Mouse (Mus musculus): Measurements from ENCODE around the gene Timm17a. TPM values are rescaled to one million over a fixed set of nuclear protein-coding genes. Genes with fewer than 3 reads are reported as not detected.

The Timm17a gene
- polyA plus RNA-seq, 1 experiment from 2014 or later: 210 TPM

DNA sequence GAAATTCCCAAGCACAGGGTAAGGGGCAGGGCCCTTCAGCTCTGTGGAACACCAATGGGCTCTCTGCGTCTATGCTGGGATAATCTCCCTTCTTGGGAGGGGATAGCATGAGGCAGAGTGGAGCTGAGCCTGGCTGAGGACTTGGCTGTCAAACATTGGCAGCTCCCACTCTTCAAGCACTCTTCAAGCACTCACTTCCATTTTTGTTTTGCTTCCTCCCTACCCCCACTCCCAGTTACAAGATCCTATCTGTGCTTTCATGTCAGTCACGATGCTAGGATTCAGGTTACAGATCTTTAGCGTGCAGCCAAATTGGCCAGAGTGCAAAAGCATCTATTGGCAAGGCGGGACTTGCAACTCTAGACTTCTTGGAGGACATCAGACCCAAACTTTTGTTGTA lies 60.7 kb downstream of the Timm17a start:
- peak; percentile 49 for DNase-seq (ENCODE audit: low spot score)
- peak; percentile 26; the same call in 1 of the 2 replicates for ATAC-seq (replicated peaks; ENCODE audit: insufficient number of reproducible peaks, low FRiP score, low TSS enrichment, low read depth)
- no peak overlapping the region for H3K27ac ChIP-seq (replicated peaks; ENCODE audit: low read depth, low read length)
- WGBS: 22% methylated on average over 4 of the region's 4 CpGs
- no peaks in the 10 kb centered on the region for H3K4me1 ChIP-seq (ENCODE audit: control insufficient read depth, insufficient read depth, low read length)
- H3K9me3 ChIP-seq (replicated peaks; ENCODE audit: control insufficient read depth, low read length): no peaks in the 10 kb centered on the region
- no peaks in the 10 kb centered on the region for H3K27me3 ChIP-seq (ENCODE audit: control insufficient read depth, insufficient read depth, low read length)
- H3K4me2 ChIP-seq (ENCODE audit: low read depth, low read length): no peak overlapping the region
- no peak overlapping the region for H3K4me3 ChIP-seq (ENCODE audit: low read depth, low read length)
- no peak overlapping the region for H3K9ac ChIP-seq (replicated peaks; ENCODE audit: low read length)
- H3K36me3 ChIP-seq (replicated peaks; ENCODE audit: control insufficient read depth, insufficient read depth, low read depth, low read length): no peaks in the 10 kb centered on the region

- Histone ChIP-seq H3K9me3 (replicated peaks; ENCODE audit: control insufficient read depth, low read length) (no peaks in the 10 kb centered on the region), H3K36me3 (replicated peaks; ENCODE audit: control insufficient read depth, insufficient read depth, low read depth, low read length) (no peaks in the 10 kb centered on the region), H3K9ac (replicated peaks; ENCODE audit: low read length) (no peak overlapping the region), H3K27ac (replicated peaks; ENCODE audit: low read depth, low read length) (no peak overlapping the region), H3K27me3 (ENCODE audit: control insufficient read depth, insufficient read depth, low read length) (no peaks in the 10 kb centered on the region), H3K4me2 (ENCODE audit: low read depth, low read length) (no peak overlapping the region), H3K4me3 (ENCODE audit: low read depth, low read length) (no peak overlapping the region), H3K4me1 (ENCODE audit: control insufficient read depth, insufficient read depth, low read length) (no peaks in the 10 kb centered on the region)
- 62% methylated on average over 8 of the region's 8 CpGs for WGBS
- ATAC-seq (replicated peaks; ENCODE audit: insufficient number of reproducible peaks, low FRiP score, low TSS enrichment, low read depth): no peak
- DNase-seq (ENCODE audit: low spot score): peak; percentile 27
These were observed 62.2 kb downstream of the Timm17a start for GRCm38 (mm10) chr1:135251405-135251804.

- no peak overlapping the region for H3K9ac ChIP-seq (replicated peaks; ENCODE audit: low read length)
- no peak for DNase-seq (ENCODE audit: low spot score)
- ATAC-seq (replicated peaks; ENCODE audit: insufficient number of reproducible peaks, low FRiP score, low TSS enrichment, low read depth): no peak
- no peak overlapping the region for H3K27ac ChIP-seq (replicated peaks; ENCODE audit: low read depth, low read length)
- 78% methylated on average over 2 of the region's 3 CpGs for WGBS
- no peaks in the 10 kb centered on the region for H3K27me3 ChIP-seq (ENCODE audit: control insufficient read depth, insufficient read depth, low read length)
- no peaks in the 10 kb centered on the region for H3K4me1 ChIP-seq (ENCODE audit: control insufficient read depth, insufficient read depth, low read length)
- no peaks in the 10 kb centered on the region for H3K36me3 ChIP-seq (replicated peaks; ENCODE audit: control insufficient read depth, insufficient read depth, low read depth, low read length)
- H3K9me3 ChIP-seq (replicated peaks; ENCODE audit: control insufficient read depth, low read length): no peaks in the 10 kb centered on the region
- H3K4me2 ChIP-seq (ENCODE audit: low read depth, low read length): no peak overlapping the region
- no peak overlapping the region for H3K4me3 ChIP-seq (ENCODE audit: low read depth, low read length)
These were observed 62.9 kb downstream of the Timm17a start for GRCm38 (mm10) chr1:135250706-135251105.

DNA sequence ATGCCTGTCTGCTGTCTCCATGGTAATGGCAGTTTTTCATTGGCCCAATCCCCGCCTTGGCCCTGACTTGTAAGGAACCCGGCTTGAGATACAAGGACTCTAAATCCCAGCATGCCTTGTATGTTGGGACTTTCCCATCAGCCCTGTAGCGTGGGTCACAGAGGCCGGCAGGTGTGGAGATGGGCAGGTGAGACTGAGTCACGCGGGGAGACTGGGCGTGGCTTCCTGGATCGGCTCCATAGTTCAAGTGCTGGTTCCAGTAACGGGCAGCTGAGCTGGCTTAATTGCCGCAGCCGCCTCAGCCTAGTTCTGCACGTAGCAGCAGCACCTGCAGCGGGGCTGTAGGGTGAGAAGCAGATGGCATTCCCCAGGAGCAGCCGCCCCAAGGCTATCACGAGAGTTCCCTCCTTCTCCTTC lies 65.1 kb downstream of the Timm17a start:
- WGBS: 8% methylated on average over 15 of the region's 15 CpGs
- H3K27me3 ChIP-seq (ENCODE audit: control insufficient read depth, insufficient read depth, low read length): no peaks in the 10 kb centered on the region
- peak; percentile 40 for DNase-seq (ENCODE audit: low spot score)

More for the DNA sequence above, 65.1 kb downstream of the Timm17a start:
- H3K27ac ChIP-seq (replicated peaks; ENCODE audit: low read depth, low read length): no peak overlapping the region
- H3K4me2 ChIP-seq (ENCODE audit: low read depth, low read length): peak overlapping the region; percentile 24; the same call in 1 of the 2 replicates
- peak; percentile 50; the same call in 1 of the 2 replicates for ATAC-seq (replicated peaks; ENCODE audit: insufficient number of reproducible peaks, low FRiP score, low TSS enrichment, low read depth)
- H3K4me3 ChIP-seq (ENCODE audit: low read depth, low read length): no peak overlapping the region
- no peaks in the 10 kb centered on the region for H3K4me1 ChIP-seq (ENCODE audit: control insufficient read depth, insufficient read depth, low read length)
- H3K9me3 ChIP-seq (replicated peaks; ENCODE audit: control insufficient read depth, low read length): no peaks in the 10 kb centered on the region
- no peak overlapping the region for H3K9ac ChIP-seq (replicated peaks; ENCODE audit: low read length)
- H3K36me3 ChIP-seq (replicated peaks; ENCODE audit: control insufficient read depth, insufficient read depth, low read depth, low read length): no peaks in the 10 kb centered on the region

Other genes starting within 250 kb of the Timm17a start
- gene Lgr6, start 208.5 kb downstream of the Timm17a start, polyA plus RNA-seq (2014; fragmentation: Nextera tagmentation; extraction: Ambion mirVana): 0.77 and 0.93 TPM in 2 replicates
- 0.92 and 1.9 TPM in 2 replicates for gene Ptpn7, start 181.1 kb downstream of the Timm17a start, polyA plus RNA-seq (2014; fragmentation: Nextera tagmentation; extraction: Ambion mirVana)
- gene Arl8a, start 167.0 kb downstream of the Timm17a start, polyA plus RNA-seq (2014; fragmentation: Nextera tagmentation; extraction: Ambion mirVana): 44.2 and 52.2 TPM in 2 replicates
- gene Gpr37l1, start 146.1 kb downstream of the Timm17a start, polyA plus RNA-seq (2014; fragmentation: Nextera tagmentation; extraction: Ambion mirVana): not detected in 2 replicates
- gene Elf3, start 55.2 kb downstream of the Timm17a start, polyA plus RNA-seq (2014; fragmentation: Nextera tagmentation; extraction: Ambion mirVana): 2.9 and 3.7 TPM in 2 replicates
- gene Rnpep, start 29.7 kb downstream of the Timm17a start, polyA plus RNA-seq (2014; fragmentation: Nextera tagmentation; extraction: Ambion mirVana): 94.1 and 96.4 TPM in 2 replicates
- 0.55 and 0.66 TPM in 2 replicates for gene Lmod1, start 11.0 kb upstream of the Timm17a start, polyA plus RNA-seq (2014; fragmentation: Nextera tagmentation; extraction: Ambion mirVana)
- gene Shisa4, start 61.5 kb upstream of the Timm17a start, polyA plus RNA-seq (2014; fragmentation: Nextera tagmentation; extraction: Ambion mirVana): 29.2 and 32.3 TPM in 2 replicates
- gene Ipo9, start 116.7 kb upstream of the Timm17a start, polyA plus RNA-seq (2014; fragmentation: Nextera tagmentation; extraction: Ambion mirVana): 193 and 205 TPM in 2 replicates

Data from embryonic facial prominence, embryonic 11.5 days (tissue).